Mouse (Mus musculus): Measurements from ENCODE around the gene Esrrg.

The Esrrg gene

GRCm38 (mm10) chr1:187608261-187608921 lies at the start of gene Esrrg:
Gene Esrrg, plus strand, starts transcription at chr1:187608791.
- DNase-seq: peak; percentile 80

- DNase-seq: no peak
These were observed 24.6 kb upstream of the Esrrg start for GRCm38 (mm10) chr1:187583982-187584381.

- peak; percentile 95 for DNase-seq
These were observed 22.0 kb upstream of the Esrrg start for GRCm38 (mm10) chr1:187586541-187587075.

- no peak for DNase-seq
These were observed 5.6 kb upstream of the Esrrg start for GRCm38 (mm10) chr1:187602942-187603341.

- DNase-seq: peak; percentile 25
These were observed 4.5 kb upstream of the Esrrg start for GRCm38 (mm10) chr1:187604063-187604484.

- DNase-seq: no peak
These were observed 3.8 kb upstream of the Esrrg start for GRCm38 (mm10) chr1:187604691-187605310.

- DNase-seq: no peak
These were observed 3.0 kb upstream of the Esrrg start for GRCm38 (mm10) chr1:187605391-187606270.

- no peak for DNase-seq
These were observed 2.1 kb upstream of the Esrrg start for GRCm38 (mm10) chr1:187606271-187607040.

GRCm38 (mm10) chr1:187607065-187608047 lies 1.2 kb upstream of the Esrrg start:
- peak; percentile 70 for DNase-seq

- DNase-seq: peak; percentile 84
These were observed 646 bp downstream of the Esrrg start for GRCm38 (mm10) chr1:187609021-187609852.

- DNase-seq: peak; percentile 57
These were observed 1.3 kb downstream of the Esrrg start for GRCm38 (mm10) chr1:187609853-187610230.

GRCm38 (mm10) chr1:187610336-187610948 lies 1.9 kb downstream of the Esrrg start:
- peak; percentile 64 for DNase-seq

GRCm38 (mm10) chr1:187611925-187612324 lies 3.3 kb downstream of the Esrrg start:
- DNase-seq: peak; percentile 28

- no peak for DNase-seq
These were observed 4.7 kb downstream of the Esrrg start for GRCm38 (mm10) chr1:187613277-187613676.

GRCm38 (mm10) chr1:187623981-187624380 lies 15.4 kb downstream of the Esrrg start:
- DNase-seq: no peak

GRCm38 (mm10) chr1:187630361-187630760 lies 21.8 kb downstream of the Esrrg start:
- no peak for DNase-seq

GRCm38 (mm10) chr1:187631486-187631885 lies 22.9 kb downstream of the Esrrg start:
- peak; percentile 54 for DNase-seq

GRCm38 (mm10) chr1:187645258-187645657 lies 36.7 kb downstream of the Esrrg start:
- DNase-seq: no peak

- DNase-seq: no peak
These were observed 40.0 kb downstream of the Esrrg start for GRCm38 (mm10) chr1:187648551-187648950.

- DNase-seq: no peak
These were observed 41.3 kb downstream of the Esrrg start for GRCm38 (mm10) chr1:187649871-187650270.

All from kidney, adult 9 months (tissue).